Mouse (Mus musculus) regulatory T cell (primary cell): ENCODE results near the gene Rnf208.
"Not testable (repeated sequence)": the region's sequence is repeated elsewhere in the genome, so short reads cannot be mapped to it uniquely, and the experiment has no call there.

ENCODE experiments used
- in situ Hi-C: fragments of 300-600 bp; cut with MboI, MseI; formaldehyde crosslinking; loops from one replicate; pipeline ENCODE4 v1.15.1; 2025; ENCODE audit warnings: high pct_unique_total_duplicates

The Rnf208 gene

GRCm38 (mm10) chr2:25246183-25247072 lies 4.4 kb downstream of the Rnf208 start, which contains the start of gene AL732309.1:
AL732309.1 (minus strand) TSS chr2:25246863.
- in situ Hi-C loops = no loop called here

- in situ Hi-C loops = no loop called here
These were observed 10.3 kb downstream of the Rnf208 start for GRCm38 (mm10) chr2:25252331-25252730.

GRCm38 (mm10) chr2:25255284-25255779 lies 13.3 kb downstream of the Rnf208 start, which contains the start of gene Tmem203:
Tmem203 (plus strand) TSS chr2:25255439.
- in situ Hi-C loops = no loop called here

- in situ Hi-C loops = not testable (repeated sequence)
These were observed 14.5 kb downstream of the Rnf208 start for GRCm38 (mm10) chr2:25256443-25257109.

GRCm38 (mm10) chr2:25257250-25257649 lies 15.2 kb downstream of the Rnf208 start:
- in situ Hi-C loops = not testable (repeated sequence)

- in situ Hi-C loops = no loop called here
These were observed 16.8 kb downstream of the Rnf208 start for GRCm38 (mm10) chr2:25258887-25259286.

GRCm38 (mm10) chr2:25261870-25262269 lies 19.8 kb downstream of the Rnf208 start:
- in situ Hi-C loops = no loop called here

- in situ Hi-C loops = no loop called here
These were observed 20.3 kb downstream of the Rnf208 start, which contains the start of gene Tprn for GRCm38 (mm10) chr2:25262291-25262767. Tprn (plus strand) TSS chr2:25262618.

GRCm38 (mm10) chr2:25262795-25263622 lies 21.0 kb downstream of the Rnf208 start:
- in situ Hi-C loops = no loop called here

- in situ Hi-C loops = no loop called here
These were observed 21.7 kb downstream of the Rnf208 start for GRCm38 (mm10) chr2:25263623-25264285.

- in situ Hi-C loops = no loop called here
These were observed 22.2 kb downstream of the Rnf208 start for GRCm38 (mm10) chr2:25264286-25264660.

- in situ Hi-C loops = no loop called here
These were observed 22.8 kb downstream of the Rnf208 start for GRCm38 (mm10) chr2:25264851-25265250.

- in situ Hi-C loops = no loop called here
These were observed 24.0 kb downstream of the Rnf208 start for GRCm38 (mm10) chr2:25265897-25266656.

- in situ Hi-C loops = no loop called here
These were observed 24.7 kb downstream of the Rnf208 start for GRCm38 (mm10) chr2:25266720-25267119.

- in situ Hi-C loops = no loop called here
These were observed 25.2 kb downstream of the Rnf208 start for GRCm38 (mm10) chr2:25267241-25267640.

- in situ Hi-C loops = no loop called here
These were observed 25.8 kb downstream of the Rnf208 start for GRCm38 (mm10) chr2:25267746-25268309.

GRCm38 (mm10) chr2:25271827-25272511 lies 29.9 kb downstream of the Rnf208 start, which contains the start of the genes Ssna1 and Anapc2:
Ssna1 (minus strand) TSS chr2:25272438.
Anapc2 (plus strand) TSS chr2:25272478.
- in situ Hi-C loops = no loop called here

- in situ Hi-C loops = no loop called here
These were observed 30.5 kb downstream of the Rnf208 start for GRCm38 (mm10) chr2:25272515-25272914.

- in situ Hi-C loops = no loop called here
These were observed 31.0 kb downstream of the Rnf208 start for GRCm38 (mm10) chr2:25273010-25273409.
